11 mouse cellular contexts compared by ENCODE assay signal in the genomic region with DNA sequence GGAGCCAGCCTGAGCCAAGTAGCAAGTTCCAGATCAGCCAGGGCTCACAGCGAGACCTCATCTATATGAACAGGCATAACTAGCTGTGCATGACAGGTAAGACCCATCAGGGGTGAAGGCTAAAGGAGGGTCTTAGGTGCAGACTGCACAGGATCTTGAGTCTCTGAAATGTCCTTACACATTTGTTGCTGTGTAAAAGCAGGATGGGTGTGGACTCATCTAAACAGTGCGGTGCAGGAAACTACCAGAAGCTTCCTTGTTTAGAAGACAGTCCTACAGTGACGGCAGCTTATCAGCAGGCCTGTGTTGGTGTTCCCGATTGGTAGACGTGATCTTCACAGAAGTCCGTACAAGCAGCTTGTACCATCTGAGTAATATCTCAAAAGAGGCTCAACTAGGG. TPM values are rescaled to one million over a fixed set of nuclear protein-coding genes. Genes with fewer than 3 reads are reported as not detected.
A peak's percentile ranks its signal among the peaks of the same experiment; 100 is the strongest.
DNase-seq lines count a peak whose midpoint lies in the region; ATAC-seq and TF ChIP-seq lines count a peak whose summit lies in the region.
"Had no signal": no experiment of that assay in that cellular context is flagged by ENCODE, and none has a peak within 500 bp of the region (broad histone marks: within the 10 kb centered on the region; RNA-seq: fewer than 3 reads in every experiment).

No protein-coding gene starts in this region.

- peak overlapping the region; percentile 89 for H3K27ac ChIP-seq in kidney, adult 2 months (ENCODE audit: insufficient read depth, low read depth, low read length)
- peak overlapping the region; percentile 84 for H3K27ac ChIP-seq in brown adipose tissue, adult 24 weeks (replicated peaks; ENCODE audit: low read depth, low read length)
- H3K27ac ChIP-seq in liver, embryonic 14.5 days = no peak overlapping the region
- H3K27ac ChIP-seq: embryonic facial prominence, embryonic 10.5 days; forebrain, embryonic 12.5 days had no signal

- H3K27me3 ChIP-seq in kidney, adult 2 months (replicated peaks; ENCODE audit: control insufficient read depth, insufficient read depth, low read length) = no peaks in the 10 kb centered on the region
- no peaks in the 10 kb centered on the region for H3K27me3 ChIP-seq in liver, embryonic 14.5 days (ENCODE audit: control insufficient read depth, insufficient read depth, low read length)
- H3K27me3 ChIP-seq: forebrain, embryonic 12.5 days had no signal

- intact Hi-C loops in left cerebral cortex, postnatal 14 days (cut with DNase I) = no loop called here

- H3K9ac ChIP-seq in liver, embryonic 14.5 days (replicated peaks) = no peak overlapping the region
- H3K9ac ChIP-seq: forebrain, embryonic 12.5 days had no signal

- H3K4me1 ChIP-seq in kidney, adult 2 months (ENCODE audit: control insufficient read depth, insufficient read depth, low read length) = no peaks in the 10 kb centered on the region
- peaks cover 5% of the 10 kb centered on the region; the same call in 1 of the 2 replicates for H3K4me1 ChIP-seq in brown adipose tissue, adult 24 weeks (ENCODE audit: control insufficient read depth, insufficient read depth, insufficient read length, low read length)
- peaks cover 5 to 15% of the 10 kb centered on the region in 2 experiments; a peak in 3 of 4 replicates for H3K4me1 ChIP-seq in liver, embryonic 14.5 days (replicated peaks; ENCODE audit: control insufficient read depth in 2 of 2, insufficient read depth in 2 of 2, low read length in 1 of 2)

- no peaks in the 10 kb centered on the region for H3K36me3 ChIP-seq in kidney, adult 2 months (ENCODE audit: control insufficient read depth, insufficient read depth, low read length)
- no peaks in the 10 kb centered on the region for H3K36me3 ChIP-seq in liver, embryonic 14.5 days (replicated peaks; ENCODE audit: control insufficient read depth, insufficient read depth, low read depth)

- peak; percentile 59 for DNase-seq in kidney, adult 2 months
- DNase-seq in kidney, postnatal 14 days = no peak
- no peak for DNase-seq in liver, embryonic 14.5 days (ENCODE audit: low read depth in 3 of 3, low spot score in 3 of 3)
- peak; percentile 38 to 53 for DNase-seq in lung, postnatal 4 days
- DNase-seq in right cerebral cortex, postnatal 25 days = no peak
- no peak for DNase-seq in cerebellum, adult 9-11 months
- no peak for DNase-seq in left cerebral cortex, postnatal 14 days (ENCODE audit: low spot score in 2 of 2)
- DNase-seq: kidney, adult 11 months had no signal

- no peak for TF ChIP-seq POLR2A in kidney, adult 2 months (IDR thresholded peaks at IDR 0.05; ENCODE audit: low read depth, low read length)

- no peak for TF ChIP-seq EP300 in liver, embryonic 14.5 days (IDR thresholded peaks at IDR 0.05; ENCODE audit: low read depth)

- H3K4me3 ChIP-seq in kidney, adult 2 months (ENCODE audit: insufficient read depth, low read depth, low read length) = no peak overlapping the region
- H3K4me3 ChIP-seq in brown adipose tissue, adult 24 weeks (ENCODE audit: insufficient read depth, low read depth, low read length) = no peak overlapping the region
- no peak overlapping the region for H3K4me3 ChIP-seq in liver, embryonic 14.5 days (ENCODE audit: insufficient read depth in 1 of 2, low read depth in 2 of 2, low read length in 2 of 2)
- H3K4me3 ChIP-seq: embryonic facial prominence, embryonic 10.5 days; forebrain, embryonic 12.5 days had no signal

- ATAC-seq in liver, embryonic 14.5 days (ENCODE audit: insufficient read depth) = peak; percentile 39; the same call in 1 of the 2 replicates

- 85% methylated on average over 6 of the region's 6 CpGs for WGBS in kidney, adult 2 months
- 18% methylated on average over 6 of the region's 6 CpGs for WGBS in liver, embryonic 14.5 days (ENCODE audit: insufficient replicate concordance)

- no peaks in the 10 kb centered on the region for H3K9me3 ChIP-seq in liver, embryonic 14.5 days (ENCODE audit: control insufficient read depth, low read length)
- H3K9me3 ChIP-seq: forebrain, embryonic 12.5 days had no signal

- TF ChIP-seq CTCF in kidney, adult 2 months (conservative IDR thresholded peaks at IDR 0.05; ENCODE audit: insufficient read depth, insufficient read length, low read depth, low read length) = no peak
- TF ChIP-seq CTCF in liver, embryonic 14.5 days (IDR thresholded peaks at IDR 0.05; ENCODE audit: low read depth) = no peak

- H3K4me2 ChIP-seq in liver, embryonic 14.5 days (ENCODE audit: low read depth) = no peak overlapping the region
- H3K4me2 ChIP-seq: forebrain, embryonic 12.5 days had no signal

RNA-seq across cellular contexts. Expression of gene Klhl5, which starts 6.0 kb away (rescaled TPM):
- 24.8 and 25.2 TPM in 2 replicates for polyA plus RNA-seq in kidney, adult 2 months (2012; rRNA removed)
- polyA plus RNA-seq in brown adipose tissue, adult 24 weeks (2012; ENCODE audit: insufficient read depth, insufficient read length, missing spikeins) = 33.9 and 41.4 TPM in 2 replicates
- 3.7 and 4.4 TPM in 2 replicates for polyA plus RNA-seq in liver, embryonic 14.5 days (2012; rRNA removed)
- 3.6 and 4.2 TPM in 2 replicates for polyA plus RNA-seq in liver, embryonic 14.5 days (2014; fragmentation: Nextera tagmentation; extraction: Ambion mirVana)
- 10 to 100 TPM; 51.1 to 60.2 TPM for total RNA-seq in left cerebral cortex, postnatal 14 days (2021)

RNA-seq across cellular contexts. Expression of gene Tmem156, which starts 21.4 kb away (rescaled TPM):
- polyA plus RNA-seq in kidney, adult 2 months (2012; rRNA removed) = 0.11 and 0.19 TPM in 2 replicates
- polyA plus RNA-seq in brown adipose tissue, adult 24 weeks (2012; ENCODE audit: insufficient read depth, insufficient read length, missing spikeins) = not detected in 2 replicates
- polyA plus RNA-seq in liver, embryonic 14.5 days (2012; rRNA removed) = 0.42 and 0.55 TPM in 2 replicates
- 0.61 and 0.64 TPM in 2 replicates for polyA plus RNA-seq in liver, embryonic 14.5 days (2014; fragmentation: Nextera tagmentation; extraction: Ambion mirVana)
- under 1 TPM; 0.61 to 0.62 TPM for total RNA-seq in left cerebral cortex, postnatal 14 days (2021)
- polyA plus RNA-seq: forebrain, embryonic 12.5 days had no signal

Comparison
In these comparisons a context has a peak if more than half of its experiments do, and no peak if none do; other contexts are left out.
1. DNase-seq: peak in kidney, adult 2 months (single experiment) and lung, postnatal 4 days (2 of 2); none in kidney, postnatal 14 days (single experiment), liver, embryonic 14.5 days (0 of 3), right cerebral cortex, postnatal 25 days (single experiment), cerebellum, adult 9-11 months (single experiment) and left cerebral cortex, postnatal 14 days (0 of 2).